Mouse (Mus musculus) CH12.LX (cell line): Measurements from ENCODE around the gene Cemip2.
A peak's percentile ranks its signal among the peaks of the same experiment; 100 is the strongest.
"Not testable (repeated sequence)": the region's sequence is repeated elsewhere in the genome, so short reads cannot be mapped to it uniquely, and the experiment has no call there.

Experiments used
- CTCF ChIP-seq, 2 experiments: IDR thresholded peaks in 1 of 2; conservative IDR thresholded peaks in 1 of 2; 2 replicates each; pipeline ENCODE4 v1.5.1; 2011 to 2012; ENCODE audit warnings: low read depth in 2 of 2, low read length in 2 of 2, improper control_type of control experiment in 1 of 2, inconsistent platforms in 1 of 2, mild to moderate bottlenecking in 1 of 2, moderate library complexity in 1 of 2
- EP300 ChIP-seq: IDR thresholded peaks from 2 replicates; pipeline ENCODE4 v1.6.1; 2011; ENCODE audit warnings: low read length, improper control_type of control experiment
- IRF4 ChIP-seq: IDR thresholded peaks from 2 replicates; pipeline ENCODE4 v1.6.1; 2014; ENCODE audit warnings: low read depth, mild to moderate bottlenecking, inconsistent platforms, low read length, improper control_type of control experiment
- KAT2A ChIP-seq: IDR thresholded peaks from 2 replicates; pipeline ENCODE4 v1.6.1; 2012; ENCODE audit warnings: low read length, improper control_type of control experiment, inconsistent platforms; ENCODE audit not compliant: insufficient replicate concordance
- MAZ ChIP-seq: IDR thresholded peaks from 2 replicates; pipeline ENCODE4 v1.6.1; 2012; ENCODE audit warnings: low read depth, mild to moderate bottlenecking, inconsistent platforms, low read length, improper control_type of control experiment, moderate library complexity
- POLR2A ChIP-seq: IDR thresholded peaks from 2 replicates; pipeline ENCODE4 v1.6.1; 2011; ENCODE audit warnings: low read depth, mild to moderate bottlenecking, improper control_type of control experiment, low read length
- UBTF ChIP-seq: IDR thresholded peaks from 2 replicates; pipeline ENCODE4 v1.6.1; 2012; ENCODE audit warnings: low read depth, mild to moderate bottlenecking, inconsistent platforms, low read length, improper control_type of control experiment, moderate library complexity
- ZNF384 ChIP-seq: IDR thresholded peaks from 2 replicates; pipeline ENCODE4 v1.6.1; 2012; ENCODE audit warnings: low read depth, low read length, improper control_type of control experiment, inconsistent platforms

DNA sequence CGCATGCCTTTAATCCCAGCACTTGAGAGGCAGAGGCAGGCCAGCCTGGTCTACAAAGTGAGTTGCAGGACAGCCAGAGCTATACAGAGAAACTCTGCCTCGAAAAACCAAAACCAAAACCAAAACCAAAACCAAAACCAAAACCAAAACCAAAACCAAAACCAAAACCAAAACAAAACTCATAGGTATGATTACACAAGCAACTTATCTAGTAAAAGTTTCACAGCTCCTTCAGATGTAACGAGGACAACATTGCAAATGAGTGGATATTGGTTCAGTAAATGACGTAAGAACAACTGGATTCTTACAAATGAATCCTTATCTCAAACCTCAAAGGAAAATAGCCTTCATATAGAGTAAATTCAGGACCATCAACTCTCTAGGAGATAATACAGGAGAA is 88.6 kb downstream of the Cemip2 start:
- not testable (repeated sequence) for TF ChIP-seq UBTF; EP300; CTCF (conservative IDR thresholded peaks at IDR 0.05 in 1 of 2, IDR thresholded peaks at IDR 0.05 in 1 of 2; ENCODE audit: low read depth in 2 of 2, low read length in 2 of 2); ZNF384; KAT2A; MAZ; POLR2A
- TF ChIP-seq IRF4: 0 out of 2 replicates have a peak, but pooled peaks have one; percentile 44
